Mouse (Mus musculus): ENCODE data around the gene Olfr1419.
"Not testable (repeated sequence)": the region's sequence is repeated elsewhere in the genome, so short reads cannot be mapped to it uniquely, and the experiment has no call there.

Gene Olfr1419

GRCm38 (mm10) chr19:11875006-11875405 lies at the start of gene Olfr1419:
TSS of gene Olfr1419 (minus strand) at chr19:11875106.
- in situ Hi-C loops (cut with MboI; ENCODE audit: low sequenced_read_pairs), result no loop called here

DNA sequence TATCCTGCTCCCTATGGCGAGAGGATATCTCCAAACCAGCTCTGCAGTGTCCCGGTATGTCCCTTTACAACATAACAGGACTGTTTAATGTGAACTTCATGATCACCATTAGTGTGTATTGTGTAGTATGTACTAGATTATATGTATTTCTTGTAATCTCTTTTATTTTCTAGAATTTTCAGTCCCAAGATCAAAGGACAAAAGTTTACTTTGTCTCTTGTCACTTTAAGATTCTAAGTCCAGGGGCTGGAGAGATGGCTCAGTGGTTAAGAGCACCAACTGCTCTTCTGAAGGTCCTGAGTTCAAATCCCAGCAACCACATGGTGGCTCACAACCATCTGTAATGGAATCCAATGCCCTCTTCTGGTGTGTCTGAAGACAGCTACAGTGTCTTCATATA lies 47.6 kb upstream of the Olfr1419 start:
- in situ Hi-C loops (cut with MboI; ENCODE audit: low sequenced_read_pairs), result not testable (repeated sequence)

DNA sequence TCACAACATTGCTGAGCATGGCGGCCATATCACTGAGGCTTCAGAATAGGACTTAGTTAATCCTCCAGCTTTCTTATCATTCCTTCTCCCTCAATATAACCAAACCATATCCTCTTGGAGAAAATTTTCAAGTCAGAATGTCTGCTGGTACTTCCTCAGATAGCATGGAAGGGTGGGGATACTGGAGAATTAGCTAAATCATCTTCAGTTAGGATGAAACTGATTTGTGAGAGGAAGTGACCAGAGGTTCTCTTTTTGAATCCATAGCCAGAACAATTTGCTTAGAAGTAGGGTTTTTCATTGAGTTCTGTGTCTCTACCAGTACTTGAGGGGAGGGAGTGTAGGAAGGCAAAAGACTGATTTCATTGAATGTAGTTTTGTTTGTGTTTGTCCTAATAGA lies 47.2 kb upstream of the Olfr1419 start:
- in situ Hi-C loops (cut with MboI; ENCODE audit: low sequenced_read_pairs), result no loop called here

GRCm38 (mm10) chr19:11915804-11916203 lies 40.9 kb upstream of the Olfr1419 start:
- in situ Hi-C loops (cut with MboI; ENCODE audit: low sequenced_read_pairs), result no loop called here

GRCm38 (mm10) chr19:11912533-11913121 lies 37.7 kb upstream of the Olfr1419 start:
- in situ Hi-C loops (cut with MboI; ENCODE audit: low sequenced_read_pairs), result no loop called here

DNA sequence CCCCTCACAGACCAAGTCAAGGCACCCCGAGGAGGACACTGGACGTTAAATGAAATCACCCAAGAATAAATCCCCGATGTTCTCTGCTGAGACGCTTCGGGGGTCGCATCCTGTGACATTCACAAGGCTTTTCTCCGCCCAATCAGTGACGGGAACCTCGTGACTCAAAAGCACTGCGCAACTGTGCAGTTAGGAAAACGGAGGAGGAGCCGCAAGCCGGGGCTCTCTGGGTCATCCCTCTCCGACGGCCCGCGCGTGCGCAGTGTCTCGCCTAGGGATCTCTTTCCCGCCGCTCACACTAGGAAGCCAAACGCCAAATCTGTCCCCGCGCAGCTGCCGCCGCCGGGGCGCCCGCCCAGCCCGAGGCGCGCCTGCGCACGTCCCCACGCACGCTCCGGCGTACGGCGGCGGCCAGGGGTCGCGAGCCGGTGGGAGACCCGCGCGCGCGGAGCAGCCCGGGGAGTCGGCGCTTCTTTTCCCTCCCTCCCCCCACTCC lies 37.2 kb upstream of the Olfr1419 start, which contains the start of gene Patl1:
Gene Patl1, plus strand, starts transcription at position 363 of the 496 bp plus-strand sequence.
- in situ Hi-C loops (cut with MboI; ENCODE audit: low sequenced_read_pairs), result no loop called here

- in situ Hi-C loops (cut with MboI; ENCODE audit: low sequenced_read_pairs), result no loop called here
Measured at GRCm38 (mm10) chr19:11911603-11912002, 36.7 kb upstream of the Olfr1419 start.

- in situ Hi-C loops (cut with MboI; ENCODE audit: low sequenced_read_pairs), result no loop called here
Measured at GRCm38 (mm10) chr19:11911021-11911420, 36.1 kb upstream of the Olfr1419 start.

- in situ Hi-C loops (cut with MboI; ENCODE audit: low sequenced_read_pairs), result no loop called here
Measured at GRCm38 (mm10) chr19:11886265-11886664, 11.4 kb upstream of the Olfr1419 start, which contains the start of gene Olfr1420. TSS of gene Olfr1420 (plus strand) at chr19:11886565.

- in situ Hi-C loops (cut with MboI; ENCODE audit: low sequenced_read_pairs), result not testable (repeated sequence)
Measured at GRCm38 (mm10) chr19:11878404-11878803, 3.5 kb upstream of the Olfr1419 start.

- in situ Hi-C loops (cut with MboI; ENCODE audit: low sequenced_read_pairs), result no loop called here
Measured at GRCm38 (mm10) chr19:11867837-11868236, 7.1 kb downstream of the Olfr1419 start.

GRCm38 (mm10) chr19:11860966-11861365 lies 13.9 kb downstream of the Olfr1419 start, which contains the start of gene Olfr1418:
TSS of gene Olfr1418 (minus strand) at chr19:11861066.
- in situ Hi-C loops (cut with MboI; ENCODE audit: low sequenced_read_pairs), result no loop called here

DNA sequence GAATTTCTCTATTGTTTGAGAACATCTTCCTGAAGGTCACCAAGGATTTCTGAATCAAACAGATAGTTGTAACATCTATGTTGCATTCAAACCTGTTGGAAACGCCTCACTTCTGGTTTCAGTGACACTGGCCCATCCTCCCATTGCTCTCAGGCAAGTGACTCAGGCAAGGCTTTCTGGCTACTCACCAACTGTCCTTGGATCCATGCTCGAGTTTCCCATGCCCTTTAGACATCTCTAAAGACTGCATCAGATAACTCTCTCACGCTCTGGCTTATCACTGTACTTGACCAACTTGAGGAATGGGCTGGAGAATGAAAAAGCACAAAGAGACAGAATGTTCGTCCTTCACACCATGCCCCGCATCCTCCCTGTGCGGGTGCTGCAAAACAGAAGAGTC lies 18.4 kb downstream of the Olfr1419 start:
- in situ Hi-C loops (cut with MboI; ENCODE audit: low sequenced_read_pairs), result no loop called here

DNA sequence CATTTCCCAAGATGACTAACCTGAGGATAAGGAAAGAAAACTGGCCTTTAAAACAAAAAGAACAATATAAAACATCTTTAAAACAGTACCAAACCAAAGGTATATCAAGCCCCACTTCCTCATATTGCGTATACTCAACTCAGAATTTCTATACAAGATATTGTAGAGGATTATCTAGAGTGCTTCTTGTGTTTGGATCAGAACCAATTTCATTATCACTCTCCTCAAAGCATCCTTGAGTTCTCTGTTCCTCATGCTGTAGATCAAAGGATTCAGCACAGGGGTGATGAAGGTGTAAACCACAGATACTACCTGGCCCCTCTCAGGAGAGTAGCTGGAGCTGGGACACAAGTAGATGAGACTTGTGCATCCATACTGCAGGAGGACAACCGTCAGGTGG lies 20.1 kb downstream of the Olfr1419 start:
- in situ Hi-C loops (cut with MboI; ENCODE audit: low sequenced_read_pairs), result no loop called here

- in situ Hi-C loops (cut with MboI; ENCODE audit: low sequenced_read_pairs), result no loop called here
Measured at GRCm38 (mm10) chr19:11852652-11853051, 22.3 kb downstream of the Olfr1419 start.

DNA sequence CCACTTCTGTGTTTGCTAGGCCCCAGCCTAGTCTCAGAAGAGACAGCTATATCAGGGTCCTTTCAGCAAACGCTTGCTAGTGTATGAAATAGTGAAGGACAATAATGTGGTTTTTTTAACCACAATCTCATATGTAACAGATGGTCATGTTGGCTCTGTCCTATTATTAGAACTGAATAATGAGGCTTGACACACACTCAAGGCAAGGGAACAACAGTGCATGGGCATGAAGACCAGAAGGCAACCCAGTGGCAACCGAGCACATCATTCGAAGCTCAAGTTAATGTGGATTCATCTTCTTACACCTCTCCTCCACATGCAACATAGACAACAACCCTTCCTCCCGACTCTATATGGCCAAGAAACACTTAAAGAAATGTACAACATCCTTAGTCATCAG lies 28.6 kb downstream of the Olfr1419 start:
- in situ Hi-C loops (cut with MboI; ENCODE audit: low sequenced_read_pairs), result no loop called here

DNA sequence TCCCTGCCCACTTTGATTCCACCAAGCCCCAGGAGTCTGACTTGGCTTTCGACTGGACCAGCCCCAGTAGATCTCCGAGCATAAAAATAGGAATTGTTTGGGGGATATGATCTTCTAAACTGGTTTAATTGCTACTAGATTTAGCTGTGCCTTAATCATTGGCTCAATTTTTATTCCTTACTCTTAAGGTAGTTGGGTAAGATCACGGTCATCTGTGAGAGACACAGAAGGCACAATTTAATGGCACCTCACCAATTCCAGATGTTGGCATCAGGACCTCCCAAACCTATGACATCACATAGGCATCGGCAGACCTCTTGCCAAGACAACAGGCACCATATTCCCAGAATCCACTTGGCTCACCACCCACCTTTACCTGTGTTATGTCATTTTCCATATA lies 35.8 kb downstream of the Olfr1419 start, which contains the start of gene Olfr1417:
Gene Olfr1417, minus strand, starts transcription at position 101 of the 400 bp plus-strand sequence.
- in situ Hi-C loops (cut with MboI; ENCODE audit: low sequenced_read_pairs), result no loop called here

DNA sequence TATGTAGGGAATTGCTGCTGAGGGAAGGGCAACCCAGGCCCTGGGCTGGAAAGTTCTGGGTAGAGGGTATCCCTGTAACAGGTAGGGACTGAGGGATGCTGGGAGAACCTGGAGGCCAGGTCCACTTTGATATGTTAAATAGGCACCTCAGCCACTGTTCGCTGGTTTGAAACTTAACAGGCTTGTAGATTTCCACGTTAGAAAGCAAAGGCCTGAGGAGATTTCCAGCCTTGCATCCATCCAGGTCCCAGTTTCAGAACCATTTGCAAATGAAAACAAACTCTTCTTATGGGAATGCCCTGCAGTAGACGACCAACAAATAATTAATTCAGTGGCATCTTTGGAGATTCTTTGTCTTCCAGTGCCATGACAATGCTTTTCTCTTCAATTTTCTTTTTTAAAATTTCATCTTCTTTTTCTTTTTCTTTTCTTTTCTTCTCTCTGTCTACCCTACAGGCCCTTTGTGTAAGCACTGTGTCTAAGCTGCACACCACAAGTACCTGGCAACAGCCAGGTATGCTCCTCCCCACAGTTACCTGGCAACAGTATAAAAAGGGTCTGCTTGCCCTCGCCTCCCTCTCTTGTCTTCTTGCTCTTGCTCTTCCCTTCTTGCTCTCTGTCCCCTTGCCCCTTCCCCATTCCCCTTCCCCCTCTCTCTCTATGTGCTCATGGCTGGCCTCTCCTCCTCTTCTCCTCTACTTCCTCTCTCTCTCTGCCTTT lies 51.4 kb downstream of the Olfr1419 start:
- in situ Hi-C loops (cut with MboI; ENCODE audit: low sequenced_read_pairs), result no loop called here

- in situ Hi-C loops (cut with MboI; ENCODE audit: low sequenced_read_pairs), result no loop called here
Measured at GRCm38 (mm10) chr19:11820211-11820610, 54.7 kb downstream of the Olfr1419 start.

- in situ Hi-C loops (cut with MboI; ENCODE audit: low sequenced_read_pairs), result no loop called here
Measured at GRCm38 (mm10) chr19:11819800-11820199, 55.1 kb downstream of the Olfr1419 start.

DNA sequence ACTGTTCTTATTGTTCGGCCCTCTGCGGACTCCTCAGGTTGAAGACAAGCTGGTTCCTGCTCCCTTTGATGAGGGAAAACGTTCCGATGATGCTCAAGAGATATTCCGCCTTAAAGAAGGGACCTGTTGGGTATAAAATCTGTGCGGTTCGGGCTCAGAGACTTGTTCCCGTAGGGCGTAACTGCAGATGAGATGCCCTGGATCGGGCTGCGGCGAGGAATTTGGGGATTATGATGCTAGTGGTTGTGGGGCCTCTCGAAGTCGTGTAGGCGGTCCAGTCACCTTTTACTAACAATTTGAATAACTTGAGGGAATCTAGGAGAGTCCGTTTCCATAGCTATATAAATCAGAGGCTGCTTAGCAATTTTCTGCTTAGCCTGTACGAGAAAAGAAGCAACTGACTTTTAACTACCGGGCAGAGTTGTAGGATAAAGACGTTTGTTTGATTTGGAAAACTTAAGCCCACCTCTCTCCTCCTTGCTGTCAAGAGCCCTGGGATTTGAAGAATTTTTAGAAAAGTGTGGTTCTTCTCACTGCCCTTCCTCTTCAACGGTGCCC lies 55.7 kb downstream of the Olfr1419 start, which contains the start of gene Stx3:
Gene Stx3, minus strand, starts transcription at position 261 of the 558 bp plus-strand sequence.
- in situ Hi-C loops (cut with MboI; ENCODE audit: low sequenced_read_pairs), result no loop called here
